Mouse (Mus musculus) testis, adult 2 months (tissue): ENCODE results near the gene Asb4.

ENCODE experiments used
- CTCF ChIP-seq: fragments of 200-500 bp; IDR thresholded peaks from 2 replicates; pipeline ENCODE4 v1.5.1; 2012; ENCODE audit warnings: low read depth, mild to moderate bottlenecking, inconsistent platforms, low read length, moderate library complexity; ENCODE audit not compliant: control insufficient read depth, insufficient read depth, insufficient replicate concordance
- POLR2A ChIP-seq: fragments of 200-500 bp; IDR thresholded peaks from 2 replicates; pipeline ENCODE4 v1.6.1; 2012; ENCODE audit warnings: low read depth, mild to moderate bottlenecking, inconsistent platforms, low read length, moderate library complexity; ENCODE audit not compliant: control insufficient read depth

- no peak for TF ChIP-seq POLR2A
- TF ChIP-seq CTCF: no peak
Observed at GRCm38 (mm10) chr6:5386486-5386885, 3.3 kb downstream of the Asb4 start.
